Mouse (Mus musculus): ENCODE results near the gene Ddx23.
A peak's percentile ranks its signal among the peaks of the same experiment; 100 is the strongest.

DNA sequence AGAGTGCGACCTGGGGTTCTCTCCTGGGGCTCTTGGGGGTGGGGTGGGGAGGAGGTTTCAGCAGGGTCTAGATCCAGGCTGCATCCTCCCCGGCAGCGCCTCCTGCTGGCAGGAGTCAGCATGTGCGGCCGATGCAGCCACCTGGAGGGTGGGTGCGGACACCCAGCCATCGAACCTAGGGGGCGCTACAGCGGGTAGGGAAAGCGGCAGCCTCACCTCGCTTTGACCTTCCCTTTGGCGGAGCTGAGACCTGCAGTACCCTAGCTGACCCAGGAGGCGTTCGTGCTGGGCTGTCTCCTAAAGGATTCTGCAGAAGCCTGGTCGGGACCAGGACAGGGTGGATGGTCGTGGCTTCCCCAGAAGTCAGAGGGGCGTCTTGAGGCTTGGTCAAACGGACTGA lies 31.2 kb downstream of the Ddx23 start:
- TF ChIP-seq CTCF (IDR thresholded peaks at IDR 0.05; ENCODE audit: low read depth, low read length) (peak; percentile 84), TAL1 (conservative IDR thresholded peaks at IDR 0.05; ENCODE audit: low read depth, low read length) (no peak), GATA1 (IDR thresholded peaks at IDR 0.05; ENCODE audit: borderline replicate concordance, low read length) (no peak), GATA2 (IDR thresholded peaks at IDR 0.05; ENCODE audit: borderline replicate concordance, low read depth, low read length) (no peak)

All from G1E (cell line).